Mouse (Mus musculus): ENCODE data around the gene Fam149b.
A peak's percentile ranks its signal among the peaks of the same experiment; 100 is the strongest.

The Fam149b gene

GRCm38 (mm10) chr14:20392326-20392725 is 44.4 kb downstream of the Fam149b start:
- DNase-seq (ENCODE audit: low spot score): no peak

GRCm38 (mm10) chr14:20393205-20393913 is 45.4 kb downstream of the Fam149b start, which contains the start of gene Mrps16:
Gene Mrps16 (minus strand): TSS chr14:20393634.
- DNase-seq (ENCODE audit: low spot score): peak; percentile 93

- no peak for DNase-seq (ENCODE audit: low spot score)
Measured at GRCm38 (mm10) chr14:20397220-20397619, 49.3 kb downstream of the Fam149b start.

- DNase-seq (ENCODE audit: low spot score): peak; percentile 29
Measured at GRCm38 (mm10) chr14:20398864-20399263, 50.9 kb downstream of the Fam149b start.

GRCm38 (mm10) chr14:20400071-20400470 is 52.1 kb downstream of the Fam149b start:
- DNase-seq (ENCODE audit: low spot score): no peak

GRCm38 (mm10) chr14:20422257-20422656 is 74.3 kb downstream of the Fam149b start:
- no peak for DNase-seq (ENCODE audit: low spot score)

GRCm38 (mm10) chr14:20423046-20423445 is 75.1 kb downstream of the Fam149b start:
- no peak for DNase-seq (ENCODE audit: low spot score)

GRCm38 (mm10) chr14:20428593-20428992 is 80.6 kb downstream of the Fam149b start:
- no peak for DNase-seq (ENCODE audit: low spot score)

- DNase-seq (ENCODE audit: low spot score): no peak
Measured at GRCm38 (mm10) chr14:20429833-20430232, 81.9 kb downstream of the Fam149b start.

GRCm38 (mm10) chr14:20431726-20432125 is 83.8 kb downstream of the Fam149b start:
- no peak for DNase-seq (ENCODE audit: low spot score)

- DNase-seq (ENCODE audit: low spot score): no peak
Measured at GRCm38 (mm10) chr14:20432420-20432819, 84.5 kb downstream of the Fam149b start.

Measured in adipocyte (in vitro differentiated cells).